Mouse (Mus musculus): ENCODE measurements around the gene 2610528J11Rik. TPM values are rescaled to one million over a fixed set of nuclear protein-coding genes. Genes with fewer than 3 reads are reported as not detected.

Gene 2610528J11Rik
- total RNA-seq, 2 experiments from 2014 or later = not detected

- Histone ChIP-seq H3K27ac (no peak overlapping the region), H3K4me3 (no peak overlapping the region)
- no peak for DNase-seq (ENCODE audit: low spot score in 2 of 2)
- no peak for TF ChIP-seq CTCF (conservative IDR thresholded peaks at IDR 0.05)
Measured at GRCm38 (mm10) chr4:118523976-118524375, 2.8 kb upstream of the 2610528J11Rik start.

GRCm38 (mm10) chr4:118525779-118526178 lies 1.0 kb upstream of the 2610528J11Rik start:
- no peak for DNase-seq (ENCODE audit: low spot score in 2 of 2)
- Histone ChIP-seq H3K4me3 (no peak overlapping the region), H3K27ac (no peak overlapping the region)
- no peak for TF ChIP-seq CTCF (conservative IDR thresholded peaks at IDR 0.05)

- H3K27ac ChIP-seq = no peak overlapping the region
- no peak overlapping the region for H3K4me3 ChIP-seq
- no peak for TF ChIP-seq CTCF (conservative IDR thresholded peaks at IDR 0.05)
- no peak for DNase-seq (ENCODE audit: low spot score in 2 of 2)
Measured at GRCm38 (mm10) chr4:118527335-118527681, 509 bp downstream of the 2610528J11Rik start.

GRCm38 (mm10) chr4:118527720-118528119 lies 921 bp downstream of the 2610528J11Rik start:
- DNase-seq (ENCODE audit: low spot score in 2 of 2) = no peak

GRCm38 (mm10) chr4:118532663-118533062 lies 5.9 kb downstream of the 2610528J11Rik start:
- no peak for DNase-seq (ENCODE audit: low spot score in 2 of 2)
- H3K4me3 ChIP-seq = no peak overlapping the region
- H3K27ac ChIP-seq = no peak overlapping the region
- TF ChIP-seq CTCF (conservative IDR thresholded peaks at IDR 0.05) = no peak

More at GRCm38 (mm10) chr4:118527720-118528119, 921 bp downstream of the 2610528J11Rik start:
- Histone ChIP-seq H3K27ac (no peak overlapping the region), H3K4me3 (no peak overlapping the region)
- no peak for TF ChIP-seq CTCF (conservative IDR thresholded peaks at IDR 0.05)

- no peak for TF ChIP-seq CTCF (conservative IDR thresholded peaks at IDR 0.05)
- Histone ChIP-seq H3K4me3 (no peak overlapping the region), H3K27ac (no peak overlapping the region)
- no peak for DNase-seq (ENCODE audit: low spot score in 2 of 2)
Measured at GRCm38 (mm10) chr4:118533156-118533555, 6.4 kb downstream of the 2610528J11Rik start.

- no peak for TF ChIP-seq CTCF (conservative IDR thresholded peaks at IDR 0.05)
- DNase-seq (ENCODE audit: low spot score in 2 of 2) = no peak
- Histone ChIP-seq H3K4me3 (no peak overlapping the region), H3K27ac (no peak overlapping the region)
Measured at GRCm38 (mm10) chr4:118533605-118534004, 6.8 kb downstream of the 2610528J11Rik start.

- Histone ChIP-seq H3K27ac (no peak overlapping the region), H3K4me3 (no peak overlapping the region)
- no peak for DNase-seq (ENCODE audit: low spot score in 2 of 2)
- TF ChIP-seq CTCF (conservative IDR thresholded peaks at IDR 0.05) = no peak
Measured at GRCm38 (mm10) chr4:118535610-118536009, 8.8 kb downstream of the 2610528J11Rik start.

- DNase-seq (ENCODE audit: low spot score in 2 of 2) = no peak
- TF ChIP-seq CTCF (conservative IDR thresholded peaks at IDR 0.05) = no peak
- Histone ChIP-seq H3K27ac (no peak overlapping the region), H3K4me3 (no peak overlapping the region)
Measured at GRCm38 (mm10) chr4:118537801-118538200, 11.0 kb downstream of the 2610528J11Rik start.

GRCm38 (mm10) chr4:118539904-118540303 lies 13.1 kb downstream of the 2610528J11Rik start:
- Histone ChIP-seq H3K27ac (no peak overlapping the region), H3K4me3 (no peak overlapping the region)
- TF ChIP-seq CTCF (conservative IDR thresholded peaks at IDR 0.05) = no peak
- DNase-seq (ENCODE audit: low spot score in 2 of 2) = no peak

- H3K27ac ChIP-seq = peak overlapping the region; percentile 78
- no peak for TF ChIP-seq CTCF (conservative IDR thresholded peaks at IDR 0.05)
- peak overlapping the region; percentile 33 for H3K4me3 ChIP-seq
- DNase-seq (ENCODE audit: low spot score in 2 of 2) = no peak
Measured at GRCm38 (mm10) chr4:118542510-118543157, 15.8 kb downstream of the 2610528J11Rik start.

GRCm38 (mm10) chr4:118543158-118543530 lies 16.3 kb downstream of the 2610528J11Rik start:
- no peak for TF ChIP-seq CTCF (conservative IDR thresholded peaks at IDR 0.05)
- peak; percentile 19 to 24 for DNase-seq (ENCODE audit: low spot score in 2 of 2)
- H3K27ac ChIP-seq = peak overlapping the region; percentile 78
- peak overlapping the region; percentile 20 for H3K4me3 ChIP-seq

GRCm38 (mm10) chr4:118543592-118544260 lies 16.9 kb downstream of the 2610528J11Rik start, which contains the start of gene Tmem125:
Gene Tmem125 (minus strand): TSS chr4:118544044.
- peak within 1 kb of the TSS; percentile 20 for H3K4me3 ChIP-seq
- no peak for TF ChIP-seq CTCF (conservative IDR thresholded peaks at IDR 0.05)
- peak within 1 kb of the TSS; percentile 78 for H3K27ac ChIP-seq
- DNase-seq (ENCODE audit: low spot score in 2 of 2) = peak in 1 of 2 experiments; percentile 26
